Mouse (Mus musculus) limb, embryonic 13.5 days (tissue): ENCODE measurements around the gene Clasp1. TPM values are rescaled to one million over a fixed set of nuclear protein-coding genes. Genes with fewer than 3 reads are reported as not detected.

Source experiments
- ATAC-seq: fragments of 200-750 bp; cut with Nextera tagmentation; 2 replicates; pipeline ENCODE4 v1.8.0; 2017; ENCODE audit warnings: low read depth, moderate number of reproducible peaks, moderate TSS enrichment; ENCODE audit not compliant: low FRiP score
- H3K27ac ChIP-seq: fragments of 300-500 bp; sonication (generic); 2 replicates; pipeline ENCODE4 v1.5.1; 2015; ENCODE audit warnings: inconsistent platforms, mild to moderate bottlenecking, moderate library complexity
- H3K27me3 ChIP-seq: fragments of 300-500 bp; sonication (generic); 2 replicates; pipeline ENCODE4 v1.6.1; 2015; ENCODE audit warnings: mild to moderate bottlenecking, inconsistent platforms
- H3K36me3 ChIP-seq: fragments of 300-500 bp; sonication (generic); 2 replicates; pipeline ENCODE4 v1.6.1; 2015; ENCODE audit warnings: inconsistent platforms, mild to moderate bottlenecking, moderate library complexity
- H3K4me1 ChIP-seq: fragments of 300-500 bp; sonication (generic); 2 replicates; pipeline ENCODE4 v1.6.1; 2015; ENCODE audit warnings: inconsistent platforms
- H3K4me2 ChIP-seq: fragments of 300-500 bp; sonication (generic); replicated peaks from 2 replicates; pipeline ENCODE4 v1.6.1; 2015; ENCODE audit warnings: inconsistent platforms, mild to moderate bottlenecking, moderate library complexity
- H3K4me3 ChIP-seq: fragments of 300-500 bp; sonication (generic); 2 replicates; pipeline ENCODE4 v1.5.1; 2015; ENCODE audit warnings: moderate library complexity, mild to moderate bottlenecking, inconsistent platforms
- H3K9ac ChIP-seq: fragments of 300-500 bp; sonication (generic); 2 replicates; pipeline ENCODE4 v1.6.1; 2015; ENCODE audit warnings: mild to moderate bottlenecking, inconsistent platforms
- H3K9me3 ChIP-seq: fragments of 300-500 bp; sonication (generic); 2 replicates; pipeline ENCODE4 v1.6.1; 2016; ENCODE audit warnings: inconsistent platforms
- WGBS: fragments of 180-500 bp; shearing (Covaris S2); methylation state at CpG from one replicate; pipeline ENCODE4 v1.1.7; 2015; 5-methylcytosine and 5-hydroxymethylcytosine counted together
- polyA plus RNA-seq: library from polyadenylated mRNA; unstranded; fragments of >200 nt; fragmentation: Nextera tagmentation; extraction: Ambion mirVana; gene quantifications from 2 replicates; pipeline ENCODE4 v1.2.1, GENCODE M21; 2015

The Clasp1 gene
- polyA plus RNA-seq = 61.2 and 66.3 TPM in 2 replicates

- Histone ChIP-seq H3K9me3 (no peaks in the 10 kb centered on the region), H3K36me3 (peaks cover 5% of the 10 kb centered on the region), H3K27me3 (no peaks in the 10 kb centered on the region), H3K27ac (peak within 1 kb of the TSS; percentile 90), H3K4me3 (peak within 1 kb of the TSS; percentile 95), H3K4me2 (peak within 1 kb of the TSS; percentile 77), H3K4me1 (peaks cover 19% of the 10 kb centered on the region), H3K9ac (peak within 1 kb of the TSS; percentile 95)
- ATAC-seq = peak; percentile 98
- under 1% methylated on average over 44 of the region's 44 CpGs for WGBS
Measured at GRCm38 (mm10) chr1:118388757-118389453, at the start of gene Clasp1. Clasp1 (plus strand) TSS chr1:118389058.

DNA sequence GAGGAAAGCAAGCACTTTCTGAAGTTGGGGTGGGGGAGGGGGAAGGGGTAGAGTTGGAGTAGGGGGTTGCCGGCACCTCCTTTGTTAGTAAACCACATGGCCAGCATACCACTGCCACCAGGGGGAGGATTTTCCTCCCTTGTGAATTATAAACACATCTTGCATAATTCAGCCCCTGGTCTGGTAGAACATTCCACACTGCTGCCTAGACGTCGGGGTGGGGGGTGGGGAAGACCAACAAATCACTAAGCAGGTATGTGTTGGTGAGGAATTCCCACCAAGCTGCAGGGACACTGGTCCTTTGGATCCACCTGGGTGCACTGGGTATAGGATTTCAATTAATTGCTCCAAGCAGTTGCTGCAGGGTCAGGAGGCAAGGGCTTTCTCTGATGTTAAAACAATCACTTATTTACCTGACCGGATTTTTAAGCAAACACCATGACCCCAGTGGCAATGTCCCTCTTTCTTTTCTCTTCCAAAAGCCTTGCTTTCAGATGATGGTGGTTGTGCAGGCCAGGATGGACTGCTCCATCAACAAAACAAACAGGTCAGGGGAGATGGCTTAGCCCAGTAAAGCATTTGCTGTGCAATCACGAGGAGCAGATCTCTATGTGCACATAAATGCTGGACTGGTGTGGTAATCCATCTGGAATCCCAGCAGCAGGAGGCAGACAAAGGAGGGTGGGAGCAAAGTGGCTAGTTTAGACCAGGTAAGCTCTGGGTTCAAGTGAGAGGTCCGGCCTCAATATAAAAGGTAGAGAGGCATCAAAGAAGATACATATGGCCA lies 45.0 kb upstream of the Clasp1 start:
- H3K4me3 ChIP-seq = no peak overlapping the region
- peaks cover 14% of the 10 kb centered on the region for H3K4me1 ChIP-seq
- H3K27ac ChIP-seq = no peak overlapping the region
- WGBS = 24% methylated on average over 6 of the region's 6 CpGs
- H3K9ac ChIP-seq = no peak overlapping the region
- H3K4me2 ChIP-seq = no peak overlapping the region
- 0 out of 2 replicates have a peak, but pooled peaks have one; percentile 51 for ATAC-seq
- H3K27me3 ChIP-seq = no peaks in the 10 kb centered on the region
- H3K36me3 ChIP-seq = no peaks in the 10 kb centered on the region
- no peaks in the 10 kb centered on the region for H3K9me3 ChIP-seq

GRCm38 (mm10) chr1:118349922-118350321 lies 38.9 kb upstream of the Clasp1 start:
- WGBS = 77% methylated on average over 3 of the region's 3 CpGs
- Histone ChIP-seq H3K4me1 (no peaks in the 10 kb centered on the region), H3K9me3 (no peaks in the 10 kb centered on the region), H3K36me3 (no peaks in the 10 kb centered on the region), H3K4me2 (no peak overlapping the region), H3K4me3 (no peak overlapping the region), H3K27ac (no peak overlapping the region), H3K27me3 (no peaks in the 10 kb centered on the region), H3K9ac (no peak overlapping the region)
- no peak for ATAC-seq

DNA sequence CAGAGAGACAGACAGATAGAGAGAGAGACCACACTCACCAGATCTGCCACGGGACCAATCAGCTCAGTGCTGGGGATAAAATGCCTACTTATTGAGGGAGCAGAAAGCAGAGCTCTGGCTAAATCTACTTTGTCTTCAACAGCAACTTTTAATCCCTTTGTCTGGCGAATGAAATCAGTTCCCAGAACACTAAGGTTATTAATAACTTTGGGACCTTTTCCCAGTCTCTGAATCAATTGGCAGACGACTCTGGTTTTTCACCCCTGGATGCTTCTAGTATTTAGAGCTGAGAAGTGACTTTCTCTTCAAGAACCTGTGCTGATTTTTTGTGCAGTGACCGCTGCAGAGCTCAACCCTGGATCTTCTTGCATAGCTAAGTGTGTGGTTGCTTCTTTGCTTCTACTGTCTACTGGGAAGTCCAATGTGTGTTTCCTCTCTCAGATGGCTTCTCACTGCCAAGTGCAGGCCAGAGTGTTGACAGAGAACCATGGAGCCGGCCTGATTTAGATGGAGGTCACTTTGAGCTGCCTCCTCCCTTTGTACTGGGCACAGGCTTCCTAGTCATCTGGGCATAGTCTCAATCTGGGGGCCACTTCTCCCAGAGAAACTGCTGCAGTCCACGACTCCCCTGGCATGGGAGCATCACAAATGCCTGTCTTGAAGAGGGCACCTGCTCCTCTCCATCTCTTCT lies 29.6 kb upstream of the Clasp1 start:
- Histone ChIP-seq H3K27me3 (no peaks in the 10 kb centered on the region), H3K9me3 (no peaks in the 10 kb centered on the region), H3K27ac (no peak overlapping the region), H3K36me3 (no peaks in the 10 kb centered on the region), H3K4me1 (no peaks in the 10 kb centered on the region), H3K4me3 (no peak overlapping the region), H3K4me2 (no peak overlapping the region), H3K9ac (no peak overlapping the region)
- no peak for ATAC-seq
- WGBS = 74% methylated on average over 6 of the region's 6 CpGs

DNA sequence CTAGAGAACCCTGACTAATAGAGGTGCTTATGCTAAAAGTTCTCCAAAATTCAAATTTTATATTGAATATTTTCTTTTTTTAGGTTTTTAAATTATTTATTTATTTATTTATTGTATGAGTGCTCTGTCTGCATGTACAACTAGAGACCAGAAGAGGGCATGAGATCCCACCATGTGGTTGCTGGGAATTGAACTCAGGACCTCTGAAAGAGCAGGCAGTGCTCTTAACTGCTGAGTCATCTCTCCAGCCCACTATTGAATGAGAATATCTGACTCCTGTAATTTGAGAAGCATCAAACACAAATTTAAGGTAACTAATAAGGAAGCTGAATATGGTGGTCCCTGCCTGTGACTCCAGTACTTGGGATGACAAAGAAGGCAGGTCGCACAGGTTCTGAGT lies 20.9 kb upstream of the Clasp1 start:
- WGBS = 88% methylated on average over 1 of the region's 1 CpGs
- Histone ChIP-seq H3K9ac (no peak overlapping the region), H3K9me3 (no peaks in the 10 kb centered on the region), H3K27me3 (no peaks in the 10 kb centered on the region), H3K36me3 (no peaks in the 10 kb centered on the region), H3K27ac (no peak overlapping the region), H3K4me3 (no peak overlapping the region), H3K4me1 (no peaks in the 10 kb centered on the region), H3K4me2 (no peak overlapping the region)
- no peak for ATAC-seq

GRCm38 (mm10) chr1:118368721-118369461 lies 20.0 kb upstream of the Clasp1 start:
- Histone ChIP-seq H3K9me3 (no peaks in the 10 kb centered on the region), H3K4me3 (no peak overlapping the region), H3K9ac (no peak overlapping the region), H3K27me3 (no peaks in the 10 kb centered on the region), H3K4me2 (no peak overlapping the region), H3K4me1 (no peaks in the 10 kb centered on the region), H3K36me3 (no peaks in the 10 kb centered on the region), H3K27ac (no peak overlapping the region)
- 75% methylated on average over 3 of the region's 3 CpGs for WGBS
- no peak for ATAC-seq

GRCm38 (mm10) chr1:118377784-118378183 lies 11.1 kb upstream of the Clasp1 start:
- no peaks in the 10 kb centered on the region for H3K36me3 ChIP-seq
- H3K27me3 ChIP-seq = no peaks in the 10 kb centered on the region
- no peak overlapping the region for H3K4me3 ChIP-seq
- no peaks in the 10 kb centered on the region for H3K9me3 ChIP-seq
- H3K4me1 ChIP-seq = no peaks in the 10 kb centered on the region
- no peak overlapping the region for H3K4me2 ChIP-seq
- H3K27ac ChIP-seq = no peak overlapping the region
- no peak overlapping the region for H3K9ac ChIP-seq
- 30% methylated on average over 5 of the region's 5 CpGs for WGBS
- no peak for ATAC-seq

DNA sequence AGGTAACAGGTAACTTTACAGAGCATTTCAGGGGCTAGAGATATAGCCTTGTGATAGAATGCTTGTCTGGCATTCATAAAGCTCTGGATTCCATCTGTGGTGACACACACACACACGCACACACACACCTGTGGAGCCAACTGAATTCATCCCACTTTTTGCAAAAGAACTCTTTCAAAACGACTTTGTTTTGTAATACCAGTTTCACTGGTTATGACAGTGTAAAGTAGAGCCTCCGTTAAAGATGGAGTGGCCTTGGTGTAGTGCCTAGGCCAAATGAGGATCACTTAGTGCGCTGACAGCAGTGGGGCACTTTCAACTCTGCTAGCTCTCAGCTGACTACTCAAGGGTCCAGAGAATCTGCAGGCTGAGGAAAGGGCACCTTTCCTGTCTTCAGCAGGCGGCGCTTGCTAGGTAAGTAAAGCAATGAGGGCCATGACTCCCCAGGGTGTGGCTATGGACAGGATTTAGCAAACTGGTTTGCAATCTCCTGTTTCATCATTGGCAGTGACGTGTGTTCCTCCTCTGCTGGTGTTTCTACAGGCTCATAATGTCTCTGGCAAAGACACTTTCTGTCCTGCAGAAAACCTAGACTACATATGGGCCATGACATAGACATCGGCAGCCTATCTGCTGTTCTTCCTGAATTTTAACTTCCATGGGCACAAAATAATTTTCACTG lies 8.6 kb upstream of the Clasp1 start:
- Histone ChIP-seq H3K9me3 (no peaks in the 10 kb centered on the region), H3K36me3 (no peaks in the 10 kb centered on the region), H3K4me3 (no peak overlapping the region), H3K27me3 (no peaks in the 10 kb centered on the region), H3K4me1 (no peaks in the 10 kb centered on the region), H3K9ac (no peak overlapping the region), H3K27ac (no peak overlapping the region), H3K4me2 (no peak overlapping the region)
- 71% methylated on average over 8 of the region's 8 CpGs for WGBS
- no peak for ATAC-seq

DNA sequence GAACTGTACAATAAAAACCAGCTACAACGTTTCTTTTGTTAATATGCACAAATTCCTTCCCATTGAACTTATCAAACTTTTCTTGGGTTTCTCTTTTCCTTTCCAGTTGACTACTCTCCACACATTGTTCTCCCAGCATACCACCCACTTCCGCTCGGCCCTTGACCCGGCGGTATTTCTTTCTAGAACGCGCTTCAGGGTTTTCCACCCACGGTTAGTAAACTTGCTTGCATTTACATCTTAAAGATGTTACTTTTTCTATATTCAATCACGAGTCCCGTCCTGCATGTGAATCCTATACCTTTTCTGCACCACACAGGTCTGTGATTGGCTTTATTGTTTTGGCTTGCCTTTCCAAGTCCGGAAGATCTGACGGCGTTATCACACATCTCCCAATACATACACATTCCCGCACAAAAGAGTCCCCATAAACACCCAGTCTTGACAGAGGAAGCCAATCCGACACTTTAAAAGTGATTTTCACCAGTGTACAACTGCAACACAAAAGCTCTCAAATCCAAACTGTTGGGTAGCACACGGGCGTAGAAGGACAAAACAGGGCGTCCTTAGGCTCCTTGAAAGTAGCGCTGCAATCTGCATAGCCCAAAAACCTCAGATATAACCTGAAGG lies 616 bp upstream of the Clasp1 start:
- peak overlapping the region; percentile 76 for H3K9ac ChIP-seq
- H3K9me3 ChIP-seq = no peaks in the 10 kb centered on the region
- H3K4me2 ChIP-seq = peak overlapping the region; percentile 77
- H3K27ac ChIP-seq = peak overlapping the region; percentile 90
- no peaks in the 10 kb centered on the region for H3K36me3 ChIP-seq
- WGBS = under 1% methylated on average over 19 of the region's 19 CpGs
- H3K4me3 ChIP-seq = peak overlapping the region; percentile 95
- H3K27me3 ChIP-seq = no peaks in the 10 kb centered on the region
- H3K4me1 ChIP-seq = peaks cover 19% of the 10 kb centered on the region
- ATAC-seq = peak; percentile 20; the same call in 1 of the 2 replicates

- peaks cover 19% of the 10 kb centered on the region for H3K4me1 ChIP-seq
- H3K4me3 ChIP-seq = peak overlapping the region; percentile 95
- H3K9ac ChIP-seq = peak overlapping the region; percentile 95
- peak overlapping the region; percentile 90 for H3K27ac ChIP-seq
- H3K36me3 ChIP-seq = peaks cover 11% of the 10 kb centered on the region
- WGBS = under 1% methylated on average over 44 of the region's 44 CpGs
- peak overlapping the region; percentile 77 for H3K4me2 ChIP-seq
- H3K27me3 ChIP-seq = no peaks in the 10 kb centered on the region
- peak; percentile 61 for ATAC-seq
- H3K9me3 ChIP-seq = no peaks in the 10 kb centered on the region
Measured at GRCm38 (mm10) chr1:118389454-118390265, 802 bp downstream of the Clasp1 start.
